Mouse (Mus musculus): Measurements from ENCODE around the gene Sf3a3. TPM values are rescaled to one million over a fixed set of nuclear protein-coding genes. Genes with fewer than 3 reads are reported as not detected.

Sf3a3 gene
- polyA plus RNA-seq, 1 experiment from 2014 or later = 175 TPM

DNA sequence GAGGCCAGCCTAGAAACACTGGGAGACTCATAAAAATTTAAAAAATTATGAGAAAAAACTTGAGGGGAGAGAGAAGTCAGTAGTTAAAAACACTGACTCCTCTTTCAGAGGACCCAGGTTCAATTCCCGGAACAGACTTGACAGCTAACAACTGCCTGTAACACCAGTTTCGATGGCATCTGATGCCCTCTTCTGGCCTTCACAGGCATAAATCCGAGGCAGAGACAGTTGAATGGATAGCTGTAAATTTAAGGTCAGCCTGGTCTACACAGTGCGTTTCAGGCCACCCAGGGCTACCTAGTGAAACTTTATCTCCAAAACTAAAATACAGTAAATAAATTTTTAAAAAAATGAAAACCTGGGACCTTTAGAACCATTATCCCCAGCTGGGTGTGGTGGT is 29.6 kb upstream of the Sf3a3 start:
- Histone ChIP-seq H3K9ac (no peak overlapping the region), H3K27ac (no peak overlapping the region), H3K4me3 (replicated peaks) (no peak overlapping the region), H3K4me1 (0 out of 2 replicates have a peak, but pooled peaks cover 3% of the 10 kb centered on the region), H3K4me2 (no peak overlapping the region), H3K36me3 (peaks cover 75% of the 10 kb centered on the region), H3K27me3 (no peaks in the 10 kb centered on the region), H3K9me3 (replicated peaks) (no peaks in the 10 kb centered on the region)
- ATAC-seq (replicated peaks; ENCODE audit: low FRiP score) = no peak
- WGBS = 42% methylated on average over 4 of the region's 4 CpGs

DNA sequence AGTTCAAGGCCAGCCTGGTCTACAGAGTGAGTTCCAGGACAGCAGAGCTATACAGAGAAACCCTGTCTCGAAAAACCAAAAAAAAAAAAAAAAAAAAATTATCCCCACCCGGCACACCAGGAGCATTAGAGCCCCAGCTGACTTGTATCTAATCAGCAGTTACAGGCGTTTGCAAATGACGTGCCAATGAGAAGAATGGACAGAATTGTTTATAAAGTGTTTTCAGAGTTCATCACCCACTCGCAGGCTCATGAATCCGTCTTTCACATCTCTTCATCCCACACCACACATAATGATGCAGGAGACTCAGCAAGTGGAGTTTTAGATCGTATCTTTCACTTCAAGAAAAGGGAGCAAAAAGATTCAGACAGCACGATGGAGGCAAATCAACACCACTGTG is 29.1 kb upstream of the Sf3a3 start:
- 50% methylated on average over 8 of the region's 8 CpGs for WGBS
- H3K4me3 ChIP-seq (replicated peaks) = no peak overlapping the region
- ATAC-seq (replicated peaks; ENCODE audit: low FRiP score) = no peak
- H3K4me1 ChIP-seq = 0 out of 2 replicates have a peak, but pooled peaks cover 3% of the 10 kb centered on the region
- H3K27me3 ChIP-seq = no peaks in the 10 kb centered on the region
- H3K27ac ChIP-seq = no peak overlapping the region
- no peak overlapping the region for H3K9ac ChIP-seq
- H3K4me2 ChIP-seq = no peak overlapping the region
- H3K9me3 ChIP-seq (replicated peaks) = no peaks in the 10 kb centered on the region
- H3K36me3 ChIP-seq = peaks cover 70% of the 10 kb centered on the region

DNA sequence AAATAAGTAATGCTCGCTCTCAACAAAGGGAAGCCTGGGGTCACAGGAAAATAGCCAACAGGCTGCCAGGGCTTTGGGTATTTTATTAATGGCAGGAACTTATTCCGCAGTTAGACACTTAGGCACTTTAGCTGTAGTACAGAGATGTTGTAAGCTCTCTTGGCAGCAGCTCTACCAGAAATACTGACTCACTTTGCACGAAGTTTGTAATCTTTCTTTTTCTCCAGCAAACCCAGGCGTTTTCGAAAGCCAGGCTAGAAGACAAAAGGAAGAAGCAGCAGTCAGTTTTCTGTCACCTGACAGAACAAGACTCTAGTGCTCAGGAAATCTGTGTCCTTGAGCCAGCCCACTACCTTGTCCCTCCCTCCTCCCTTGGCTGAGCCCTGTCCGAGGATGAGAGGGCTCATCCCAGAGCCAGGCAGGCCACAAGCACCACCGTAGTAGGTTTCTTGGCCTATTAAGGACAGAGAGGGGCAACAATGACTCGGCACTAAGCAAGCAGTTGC is 28.6 kb upstream of the Sf3a3 start:
- Histone ChIP-seq H3K9ac (no peak overlapping the region), H3K27ac (no peak overlapping the region), H3K4me3 (replicated peaks) (no peak overlapping the region), H3K36me3 (peaks cover 66% of the 10 kb centered on the region), H3K9me3 (replicated peaks) (no peaks in the 10 kb centered on the region), H3K4me2 (no peak overlapping the region), H3K4me1 (peaks cover 7% of the 10 kb centered on the region), H3K27me3 (no peaks in the 10 kb centered on the region)
- no peak for ATAC-seq (replicated peaks; ENCODE audit: low FRiP score)
- 62% methylated on average over 8 of the region's 8 CpGs for WGBS

DNA sequence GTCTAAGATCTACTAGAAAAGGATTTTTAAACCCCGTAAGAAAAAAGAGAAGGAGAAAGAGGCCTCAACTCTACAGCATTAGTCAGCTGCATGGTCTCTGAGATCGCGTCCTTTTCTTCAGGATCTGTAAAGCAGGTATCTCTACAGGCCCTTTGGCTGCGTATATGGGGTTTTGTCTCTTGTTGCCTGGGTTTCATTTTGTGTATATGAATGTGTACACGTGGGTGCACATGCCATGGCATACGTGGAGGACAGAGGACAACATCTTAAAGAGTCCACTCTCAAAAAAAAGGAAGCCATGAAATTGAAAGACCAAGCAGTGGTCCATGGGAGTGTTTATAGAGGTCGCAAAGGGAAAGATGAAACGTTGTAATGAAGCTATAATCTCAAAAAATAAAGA is 23.1 kb upstream of the Sf3a3 start:
- Histone ChIP-seq H3K4me2 (0 out of 2 replicates have a peak overlapping the region, but pooled peaks have one; percentile 76), H3K9me3 (replicated peaks) (no peaks in the 10 kb centered on the region), H3K36me3 (peaks cover 19% of the 10 kb centered on the region), H3K27ac (peak overlapping the region; percentile 30; the same call in 1 of the 2 replicates), H3K27me3 (0 out of 2 replicates have a peak, but pooled peaks cover 6% of the 10 kb centered on the region), H3K4me3 (replicated peaks) (no peak overlapping the region), H3K4me1 (peaks cover 38% of the 10 kb centered on the region), H3K9ac (no peak overlapping the region)
- WGBS = 82% methylated on average over 8 of the region's 8 CpGs
- no peak for ATAC-seq (replicated peaks; ENCODE audit: low FRiP score)

DNA sequence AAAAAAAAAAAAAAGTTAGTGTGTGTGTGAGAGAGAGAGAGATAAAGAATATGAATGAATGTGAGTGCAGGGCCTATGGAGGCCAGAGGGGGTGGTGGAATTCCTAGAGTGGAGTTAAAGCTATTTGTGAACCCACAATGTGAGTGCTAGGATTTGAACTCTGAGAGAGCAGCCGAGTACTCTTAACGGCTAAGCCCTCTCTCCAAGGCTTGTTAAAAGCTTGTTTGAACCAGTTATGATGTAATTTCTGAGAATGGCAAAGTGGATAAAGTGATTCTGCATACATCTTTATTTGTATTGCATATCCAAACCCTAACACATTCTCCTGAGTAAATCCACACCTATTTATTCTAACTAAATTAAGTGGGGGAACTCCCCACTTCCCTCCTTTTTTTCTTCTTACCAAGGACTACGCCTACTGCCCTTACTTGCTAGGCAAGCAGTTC is 22.1 kb upstream of the Sf3a3 start:
- no peak for ATAC-seq (replicated peaks; ENCODE audit: low FRiP score)
- Histone ChIP-seq H3K27me3 (0 out of 2 replicates have a peak, but pooled peaks cover 6% of the 10 kb centered on the region), H3K4me1 (peaks cover 38% of the 10 kb centered on the region), H3K36me3 (peaks cover 15% of the 10 kb centered on the region; the same call in 1 of the 2 replicates), H3K9ac (peak overlapping the region; percentile 91), H3K27ac (no peak overlapping the region), H3K4me2 (peak overlapping the region; percentile 76), H3K4me3 (replicated peaks) (peak overlapping the region; percentile 91), H3K9me3 (replicated peaks) (no peaks in the 10 kb centered on the region)
- 71% methylated on average over 3 of the region's 3 CpGs for WGBS

DNA sequence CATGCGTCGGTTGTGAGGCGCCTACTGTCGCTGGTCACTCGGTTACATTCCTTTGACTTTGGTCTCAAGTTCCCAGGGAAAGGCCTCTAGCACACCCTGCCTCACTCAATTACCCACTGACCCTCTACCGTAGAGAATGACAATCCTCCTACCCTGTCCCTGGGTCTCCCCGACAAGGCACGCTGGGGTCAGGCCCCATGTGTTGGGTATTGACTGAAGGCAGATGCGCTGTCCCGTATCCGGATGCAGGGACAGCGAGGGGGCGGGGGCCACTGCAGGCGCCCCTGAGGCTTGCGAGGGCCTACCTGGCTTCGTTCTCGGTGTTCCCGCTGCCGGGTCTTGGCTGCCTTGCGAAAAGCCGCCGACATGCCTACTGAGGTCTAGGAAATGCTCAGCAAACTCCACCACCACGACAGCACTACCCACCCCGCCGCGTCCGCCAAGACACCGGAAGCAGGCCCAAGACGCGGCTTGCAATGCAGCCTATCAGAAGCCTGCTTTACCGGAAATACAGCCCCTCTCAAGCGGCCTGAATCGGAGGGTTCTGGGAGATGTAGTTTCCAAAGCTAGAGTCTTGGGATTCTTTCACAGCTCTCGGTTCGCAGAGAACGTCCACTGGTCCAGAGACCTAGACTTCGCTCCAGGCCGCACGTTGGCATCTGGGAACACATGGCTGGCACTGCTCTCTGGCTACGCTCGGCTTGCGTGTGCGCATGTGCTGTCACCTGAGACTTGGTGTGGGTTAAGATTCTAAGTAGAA is 21.3 kb upstream of the Sf3a3 start, which contains the start of gene Utp11:
TSS of gene Utp11 (minus strand) at position 466 of the 760 bp plus-strand sequence.
- no peaks in the 10 kb centered on the region for H3K9me3 ChIP-seq (replicated peaks)
- peak within 1 kb of the TSS; percentile 83; the same call in 1 of the 2 replicates for H3K27ac ChIP-seq
- 0 out of 2 replicates have a peak, but pooled peaks cover 6% of the 10 kb centered on the region for H3K27me3 ChIP-seq
- WGBS = under 1% methylated on average over 43 of the region's 43 CpGs
- H3K9ac ChIP-seq = peak within 1 kb of the TSS; percentile 91
- peak within 1 kb of the TSS; percentile 76 for H3K4me2 ChIP-seq
- peak; percentile 94 for ATAC-seq (replicated peaks; ENCODE audit: low FRiP score)
- 0 out of 2 replicates have a peak, but pooled peaks cover 7% of the 10 kb centered on the region for H3K36me3 ChIP-seq
- peak within 1 kb of the TSS; percentile 91 for H3K4me3 ChIP-seq (replicated peaks)
- H3K4me1 ChIP-seq = peaks cover 38% of the 10 kb centered on the region

DNA sequence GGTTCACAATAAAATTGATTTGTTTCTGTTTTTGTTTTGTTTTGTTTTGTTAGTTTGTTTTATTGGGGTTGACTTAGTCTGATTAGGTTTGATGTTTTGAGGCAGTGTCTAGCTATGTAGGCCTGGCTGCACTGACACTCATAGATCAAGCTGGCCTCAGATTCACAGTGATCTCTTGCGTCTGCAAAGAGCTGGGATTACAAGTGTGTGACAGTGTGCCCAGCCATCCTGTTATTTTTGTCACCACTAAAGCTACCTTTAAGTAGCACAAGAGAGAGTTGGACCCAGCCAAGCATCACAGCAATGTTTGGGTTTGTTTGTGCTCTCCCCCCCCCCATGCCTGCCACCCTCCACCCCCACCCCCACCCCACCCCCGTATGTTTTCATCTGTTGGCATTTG is 20.0 kb upstream of the Sf3a3 start:
- Histone ChIP-seq H3K9me3 (replicated peaks) (no peaks in the 10 kb centered on the region), H3K27me3 (0 out of 2 replicates have a peak, but pooled peaks cover 6% of the 10 kb centered on the region), H3K4me3 (replicated peaks) (no peak overlapping the region), H3K9ac (no peak overlapping the region), H3K36me3 (0 out of 2 replicates have a peak, but pooled peaks cover 7% of the 10 kb centered on the region), H3K4me1 (peaks cover 40% of the 10 kb centered on the region), H3K4me2 (no peak overlapping the region), H3K27ac (no peak overlapping the region)
- no peak for ATAC-seq (replicated peaks; ENCODE audit: low FRiP score)
- 50% methylated on average over 2 of the region's 2 CpGs for WGBS

DNA sequence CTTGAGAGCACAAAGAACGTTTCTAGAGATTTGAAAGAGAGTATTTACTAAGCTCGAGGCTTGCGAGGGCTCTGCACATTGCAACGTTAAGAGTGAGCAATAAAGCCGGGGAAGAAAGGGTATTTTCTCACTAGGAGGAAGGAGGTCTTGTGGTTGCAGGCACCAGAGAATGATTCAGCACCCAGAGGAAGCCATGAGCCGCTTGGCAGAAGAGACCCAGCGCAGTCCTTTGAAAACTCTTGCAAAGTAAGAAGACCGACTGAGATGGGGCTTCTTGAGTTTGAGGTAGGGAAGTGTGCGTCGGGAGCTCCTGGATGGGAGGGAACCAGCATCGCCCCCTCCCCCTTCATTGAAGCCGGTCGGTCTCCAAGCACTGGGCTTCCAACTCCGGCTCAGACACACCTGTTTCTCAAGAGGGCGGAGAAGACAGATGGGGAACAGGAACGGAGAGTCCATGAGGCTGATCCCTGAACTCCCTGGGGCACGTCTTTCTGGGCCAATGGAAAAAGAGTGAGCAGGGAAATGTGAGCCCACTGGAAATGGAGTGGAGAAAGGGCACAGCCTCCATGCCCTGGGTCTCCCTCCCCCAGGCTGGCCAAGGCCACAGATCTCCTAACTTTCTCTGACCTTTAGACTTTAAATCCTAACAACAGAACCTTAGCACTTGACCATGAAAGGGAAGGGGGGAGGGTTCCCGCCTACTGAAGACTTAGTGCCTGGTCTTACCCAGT is 18.6 kb upstream of the Sf3a3 start:
- WGBS = 6% methylated on average over 18 of the region's 18 CpGs
- H3K4me3 ChIP-seq (replicated peaks) = no peak overlapping the region
- no peak for ATAC-seq (replicated peaks; ENCODE audit: low FRiP score)
- peaks cover 45% of the 10 kb centered on the region for H3K4me1 ChIP-seq
- no peak overlapping the region for H3K9ac ChIP-seq
- H3K4me2 ChIP-seq = peak overlapping the region; percentile 38
- H3K27me3 ChIP-seq = 0 out of 2 replicates have a peak, but pooled peaks cover 6% of the 10 kb centered on the region
- H3K9me3 ChIP-seq (replicated peaks) = no peaks in the 10 kb centered on the region
- 0 out of 2 replicates have a peak, but pooled peaks cover 7% of the 10 kb centered on the region for H3K36me3 ChIP-seq
- no peak overlapping the region for H3K27ac ChIP-seq

DNA sequence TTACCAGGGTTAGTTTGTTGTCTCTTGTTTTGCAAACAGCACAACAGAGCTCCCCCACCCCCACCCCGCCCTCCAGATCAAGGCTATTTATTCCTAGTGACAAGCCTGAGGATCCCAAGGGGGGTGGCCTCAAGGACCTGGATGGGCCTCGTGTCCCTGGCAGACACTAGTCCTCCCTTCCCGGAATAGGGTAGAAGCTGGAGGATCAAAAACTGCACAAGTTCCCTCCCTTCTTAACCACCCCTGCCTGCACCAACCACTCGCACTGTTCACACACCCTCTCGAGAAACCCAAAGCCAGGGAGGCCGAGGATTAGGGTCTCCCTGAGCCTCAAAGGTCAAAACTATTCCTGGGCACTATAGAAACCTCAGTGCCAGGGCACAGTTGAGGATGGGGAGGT is 14.8 kb upstream of the Sf3a3 start:
- WGBS = 20% methylated on average over 6 of the region's 6 CpGs
- Histone ChIP-seq H3K27ac (peak overlapping the region; percentile 88), H3K36me3 (no peaks in the 10 kb centered on the region), H3K9me3 (replicated peaks) (no peaks in the 10 kb centered on the region), H3K9ac (peak overlapping the region; percentile 91), H3K4me2 (peak overlapping the region; percentile 95), H3K4me1 (peaks cover 58% of the 10 kb centered on the region), H3K4me3 (replicated peaks) (peak overlapping the region; percentile 86), H3K27me3 (0 out of 2 replicates have a peak, but pooled peaks cover 6% of the 10 kb centered on the region)
- ATAC-seq (replicated peaks; ENCODE audit: low FRiP score) = no peak

DNA sequence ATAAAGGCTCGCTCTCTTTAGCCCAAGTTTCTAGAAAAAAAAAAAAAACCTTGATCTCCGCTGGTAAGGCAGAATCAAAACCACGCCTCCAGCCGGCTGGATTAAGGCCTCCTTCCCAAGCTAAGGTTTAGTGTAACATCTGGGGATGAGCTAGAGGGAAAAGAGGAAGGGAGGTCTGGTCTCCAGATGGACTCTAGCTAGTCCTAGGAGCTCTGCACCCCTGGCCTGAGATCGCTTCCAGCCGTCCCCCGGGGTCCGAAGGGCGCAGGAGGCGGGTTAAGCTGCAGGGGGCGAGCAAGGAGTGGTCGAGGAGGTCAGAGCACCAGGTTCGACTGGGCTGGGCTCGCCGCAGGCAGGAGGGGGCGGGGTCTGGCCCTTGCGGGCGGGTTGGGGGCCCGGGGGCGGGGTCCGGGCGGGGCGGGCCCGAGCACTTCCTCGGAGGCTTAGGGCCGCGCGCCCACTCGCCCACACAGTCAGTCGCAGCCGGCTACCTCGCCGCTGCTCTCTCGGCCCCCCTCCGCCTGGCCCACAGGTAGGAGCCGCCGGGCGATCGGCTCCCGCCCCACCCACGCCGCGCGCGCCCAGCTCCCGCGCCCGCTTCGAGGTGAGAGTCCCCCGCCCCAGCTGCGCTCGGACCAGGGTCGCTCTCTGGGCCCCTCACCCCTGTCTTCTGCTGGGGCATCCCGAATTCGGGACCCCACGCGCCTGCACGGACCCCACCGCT is 14.2 kb upstream of the Sf3a3 start, which contains the start of gene Fhl3:
TSS of gene Fhl3 (plus strand) at position 454 of the 724 bp plus-strand sequence.
- peak within 1 kb of the TSS; percentile 86 for H3K4me3 ChIP-seq (replicated peaks)
- H3K4me2 ChIP-seq = peak within 1 kb of the TSS; percentile 95
- H3K27me3 ChIP-seq = 0 out of 2 replicates have a peak, but pooled peaks cover 4% of the 10 kb centered on the region
- peak within 1 kb of the TSS; percentile 88 for H3K27ac ChIP-seq
- no peaks in the 10 kb centered on the region for H3K36me3 ChIP-seq
- peaks cover 64% of the 10 kb centered on the region for H3K4me1 ChIP-seq
- H3K9ac ChIP-seq = peak within 1 kb of the TSS; percentile 91
- under 1% methylated on average over 53 of the region's 59 CpGs for WGBS
- no peaks in the 10 kb centered on the region for H3K9me3 ChIP-seq (replicated peaks)
- peak; percentile 79 for ATAC-seq (replicated peaks; ENCODE audit: low FRiP score)

All from kidney, embryonic 15.5 days (tissue).